Mouse (Mus musculus): ENCODE data around the gene Kctd8.

GRCm38 (mm10) chr5:69233560-69233959, 107.9 kb downstream of the Kctd8 start:
- TF ChIP-seq POLR2A (IDR thresholded peaks at IDR 0.05; ENCODE audit: insufficient read length, low read depth), result no peak
- TF ChIP-seq E2F4 (IDR thresholded peaks at IDR 0.05; ENCODE audit: insufficient read depth), result no peak
- TF ChIP-seq MYOD1 (IDR thresholded peaks at IDR 0.05; ENCODE audit: control insufficient read depth in 1 of 3, insufficient read length in 2 of 3, low read depth in 2 of 3), result no peak
